Mouse (Mus musculus) heart, adult 2 months (tissue): ENCODE measurements at regions not wholly inside any gene's neighbourhood (a gene's known extent, or its start where the extent isn't known, plus 50 kb on each side); places are given as distances from the start of the nearest gene placed in this dataset.

Source experiments
- CTCF ChIP-seq: fragments of 200-600 bp; IDR thresholded peaks from 2 replicates; pipeline ENCODE4 v1.8.1; 2022; ENCODE audit warnings: antibody characterized with exemption, mild to moderate bottlenecking, moderate library complexity
- EP300 ChIP-seq: fragments of 200-500 bp; IDR thresholded peaks from 2 replicates; pipeline ENCODE4 v1.6.1; 2011; ENCODE audit warnings: low read depth, low read length, control low read depth; ENCODE audit not compliant: insufficient read depth
- POLR2A ChIP-seq: fragments of 200-500 bp; IDR thresholded peaks from 2 replicates; pipeline ENCODE4 v1.6.1; 2011; ENCODE audit warnings: mild to moderate bottlenecking, low read depth, low read length, control low read depth; ENCODE audit not compliant: insufficient read depth

DNA sequence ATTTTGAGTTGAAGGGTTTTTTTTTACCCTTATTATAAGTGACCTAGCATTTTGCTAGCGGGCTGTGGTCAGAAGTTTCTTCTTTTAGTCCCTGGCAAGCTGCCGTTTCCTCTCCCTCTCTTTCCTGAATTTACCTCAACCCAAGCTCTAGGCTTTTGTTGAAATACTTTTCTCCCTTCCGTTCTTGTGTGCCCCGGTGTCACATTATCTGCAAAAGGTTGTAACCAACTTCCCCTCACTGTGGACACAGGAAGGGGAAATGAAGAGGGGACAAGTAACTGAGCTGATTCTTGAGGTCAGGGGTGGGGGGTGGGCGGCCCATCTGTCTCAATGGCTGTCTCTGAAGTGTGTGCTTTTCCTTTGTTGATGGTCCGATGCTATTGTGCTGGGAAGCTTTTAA lies 149.4 kb upstream of the Gm10295 start:
- TF ChIP-seq EP300 (no peak), CTCF (no peak), POLR2A (no peak)
